Mouse (Mus musculus): ENCODE results near the gene Sap18. TPM values are rescaled to one million over a fixed set of nuclear protein-coding genes. Genes with fewer than 3 reads are reported as not detected.

Sap18 gene
- 73.8 TPM for total RNA-seq (2023)

GRCm38 (mm10) chr14:57797991-57798931, at the start of gene Sap18:
TSS of gene Sap18 (plus strand) at chr14:57798180.

GRCm38 (mm10) chr14:57758237-57758636, 39.7 kb upstream of the Sap18 start, which contains the start of gene Lats2:
TSS of gene Lats2 (minus strand) at chr14:57758388.

GRCm38 (mm10) chr14:57825788-57826751, 28.1 kb downstream of the Sap18 start, which contains the start of the genes Ska3 and Mrpl57:
TSS of gene Ska3 (minus strand) at chr14:57826185.
TSS of gene Mrpl57 (plus strand) at chr14:57826234.

Other genes with a start within 250 kb of the Sap18 start
- gene Eef1akmt1, start 226.6 kb upstream of the Sap18 start, total RNA-seq (2023), result 8.8 TPM
- 43.1 TPM for gene Xpo4, start 132.8 kb upstream of the Sap18 start, total RNA-seq (2023)
- gene Gm49361, start 52.1 kb upstream of the Sap18 start, total RNA-seq (2023), result not detected
- 67.6 TPM for gene Lats2, start 39.8 kb upstream of the Sap18 start, total RNA-seq (2023)
- 0.32 TPM for gene Ska3, start 28.0 kb downstream of the Sap18 start, total RNA-seq (2023)
- 53.7 TPM for gene Mrpl57, start 28.1 kb downstream of the Sap18 start, total RNA-seq (2023)
- 77.1 TPM for gene Zdhhc20, start 92.1 kb downstream of the Sap18 start, total RNA-seq (2023)
- 42.4 TPM for gene Micu2, start 201.1 kb downstream of the Sap18 start, total RNA-seq (2023)